Mouse (Mus musculus): ENCODE measurements at regions not wholly inside any gene's neighbourhood (a gene's known extent, or its start where the extent isn't known, plus 50 kb on each side); places are given as distances from the start of the nearest gene placed in this dataset.
"Not testable (repeated sequence)": the region's sequence is repeated elsewhere in the genome, so short reads cannot be mapped to it uniquely, and the experiment has no call there.

DNA sequence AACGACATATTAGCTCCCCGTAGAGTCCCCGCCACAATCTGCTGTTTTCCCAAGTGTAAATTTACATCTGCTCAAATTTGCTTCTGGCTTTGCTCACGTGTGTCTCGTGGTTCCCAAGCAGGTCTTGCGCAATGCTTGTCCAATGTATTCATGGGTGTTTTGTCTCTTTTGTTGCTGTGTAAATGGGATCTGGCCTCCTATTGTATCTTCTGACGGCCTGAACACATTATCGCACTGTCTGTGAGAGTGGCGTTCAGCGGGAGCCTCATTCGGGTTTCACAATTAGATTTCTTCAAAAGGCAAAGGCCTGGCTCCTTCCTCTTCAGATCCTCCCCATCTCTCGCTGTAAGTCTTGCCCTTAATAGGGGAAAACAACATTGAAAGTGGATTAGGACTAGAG is 274.5 kb downstream of the Fam19a5 start:
- H3K27ac ChIP-seq (ENCODE audit: low read length), result no peak overlapping the region
- no peaks in the 10 kb centered on the region for H3K36me3 ChIP-seq (ENCODE audit: control insufficient read depth, insufficient read depth, low read length)
- H3K4me1 ChIP-seq (ENCODE audit: control insufficient read depth, insufficient read depth, low read length), result no peaks in the 10 kb centered on the region
- H3K9ac ChIP-seq (replicated peaks; ENCODE audit: low read depth, low read length), result no peak overlapping the region
- ATAC-seq (ENCODE audit: insufficient number of reproducible peaks, insufficient read depth, low FRiP score, low read depth), result no peak
- 74% methylated on average over 12 of the region's 12 CpGs for WGBS
- no peak overlapping the region for H3K4me3 ChIP-seq (ENCODE audit: low read depth, low read length)
- H3K9me3 ChIP-seq (ENCODE audit: control insufficient read depth, low read depth, low read length), result no peaks in the 10 kb centered on the region
- H3K27me3 ChIP-seq (ENCODE audit: control insufficient read depth, insufficient read depth, low read length), result no peaks in the 10 kb centered on the region
- H3K4me2 ChIP-seq (replicated peaks; ENCODE audit: low read depth, low read length), result no peak overlapping the region

DNA sequence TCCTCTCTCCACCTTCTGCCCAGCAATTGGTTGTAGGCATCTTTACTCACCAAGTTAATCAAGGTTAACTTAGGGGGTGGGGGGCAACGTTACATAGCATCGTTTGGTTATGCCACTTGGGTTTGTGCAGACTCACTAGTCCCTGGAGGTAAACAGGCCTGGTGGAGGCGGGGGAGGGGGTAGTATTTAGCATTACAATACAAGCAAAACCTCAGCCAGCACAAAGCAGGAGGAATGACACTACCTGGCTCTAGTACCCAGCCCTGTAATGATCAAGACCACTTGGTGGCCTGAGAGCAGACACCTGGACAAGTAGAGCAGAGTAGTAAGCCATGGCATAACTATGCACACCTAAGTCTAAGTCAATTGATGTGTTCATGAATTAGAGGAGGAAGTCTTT is 298.0 kb downstream of the Fam19a5 start:
- ATAC-seq (ENCODE audit: insufficient number of reproducible peaks, insufficient read depth, low FRiP score, low read depth), result no peak
- no peaks in the 10 kb centered on the region for H3K27me3 ChIP-seq (ENCODE audit: control insufficient read depth, insufficient read depth, low read length)
- H3K9ac ChIP-seq (replicated peaks; ENCODE audit: low read depth, low read length), result no peak overlapping the region
- no peaks in the 10 kb centered on the region for H3K4me1 ChIP-seq (ENCODE audit: control insufficient read depth, insufficient read depth, low read length)
- no peak overlapping the region for H3K4me3 ChIP-seq (ENCODE audit: low read depth, low read length)
- WGBS, result 53% methylated on average over 3 of the region's 3 CpGs
- H3K9me3 ChIP-seq (ENCODE audit: control insufficient read depth, low read depth, low read length), result no peaks in the 10 kb centered on the region
- H3K27ac ChIP-seq (ENCODE audit: low read length), result no peak overlapping the region
- no peak overlapping the region for H3K4me2 ChIP-seq (replicated peaks; ENCODE audit: low read depth, low read length)
- H3K36me3 ChIP-seq (ENCODE audit: control insufficient read depth, insufficient read depth, low read length), result no peaks in the 10 kb centered on the region

DNA sequence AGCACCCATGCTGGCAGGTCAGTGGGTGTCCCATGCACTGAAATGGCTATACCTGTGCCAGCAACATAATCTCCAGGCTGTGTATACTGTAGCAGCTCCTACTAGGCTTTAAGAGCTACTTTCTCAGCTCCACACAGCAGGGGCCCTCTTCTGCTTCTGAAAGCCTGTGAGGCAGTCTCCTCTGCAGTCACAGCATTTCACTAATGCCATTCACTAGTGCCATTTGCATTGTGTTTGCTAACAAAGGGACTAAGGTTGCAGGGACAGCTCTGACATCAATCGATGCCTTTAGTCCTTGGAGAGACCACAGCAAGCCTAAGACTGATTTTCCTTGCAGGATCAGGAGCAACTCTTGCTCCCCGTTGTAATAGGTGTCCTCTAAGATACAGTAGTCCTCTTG is 315.0 kb downstream of the Fam19a5 start:
- no peak for ATAC-seq (ENCODE audit: insufficient number of reproducible peaks, insufficient read depth, low FRiP score, low read depth)
- WGBS, result 24% methylated on average over 2 of the region's 2 CpGs

DNA sequence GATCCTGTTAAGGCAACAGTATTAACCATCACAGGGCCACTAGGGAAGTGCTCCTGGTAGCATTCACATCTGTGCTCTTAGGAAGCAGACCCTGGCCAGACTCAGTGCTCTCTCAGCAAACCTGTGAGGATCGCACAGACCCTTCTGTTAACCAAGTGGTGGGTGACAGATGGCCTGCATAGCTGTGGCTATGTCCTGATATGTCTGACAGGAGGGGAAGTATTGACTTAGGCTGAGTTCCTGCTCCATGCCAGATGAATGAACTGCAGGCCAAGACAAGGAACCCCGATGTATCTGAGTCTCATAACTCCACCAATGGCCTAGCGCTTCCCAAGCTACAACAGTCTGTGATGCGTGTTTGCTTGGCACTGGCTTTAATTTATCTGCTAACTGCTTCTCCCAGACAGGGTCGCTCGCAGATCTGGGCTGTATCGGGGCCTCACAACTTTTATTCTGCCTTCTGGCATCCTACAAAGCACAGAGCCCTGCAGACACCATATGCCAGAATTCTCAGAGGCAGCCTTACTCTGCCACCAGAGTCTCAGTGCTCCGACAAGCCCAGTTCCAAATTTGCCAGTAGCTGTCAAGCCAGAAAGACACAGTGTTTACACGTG is 332.3 kb downstream of the Fam19a5 start:
- Histone ChIP-seq H3K27me3 (ENCODE audit: control insufficient read depth, insufficient read depth, low read length) (no peaks in the 10 kb centered on the region), H3K4me2 (replicated peaks; ENCODE audit: low read depth, low read length) (no peak overlapping the region), H3K9me3 (ENCODE audit: control insufficient read depth, low read depth, low read length) (no peaks in the 10 kb centered on the region), H3K4me1 (ENCODE audit: control insufficient read depth, insufficient read depth, low read length) (no peaks in the 10 kb centered on the region), H3K4me3 (ENCODE audit: low read depth, low read length) (no peak overlapping the region), H3K36me3 (ENCODE audit: control insufficient read depth, insufficient read depth, low read length) (no peaks in the 10 kb centered on the region), H3K27ac (ENCODE audit: low read length) (no peak overlapping the region), H3K9ac (replicated peaks; ENCODE audit: low read depth, low read length) (no peak overlapping the region)
- ATAC-seq (ENCODE audit: insufficient number of reproducible peaks, insufficient read depth, low FRiP score, low read depth), result no peak
- WGBS, result 75% methylated on average over 9 of the region's 9 CpGs

More for the DNA sequence above, 315.0 kb downstream of the Fam19a5 start:
- no peaks in the 10 kb centered on the region for H3K36me3 ChIP-seq (ENCODE audit: control insufficient read depth, insufficient read depth, low read length)
- no peak overlapping the region for H3K9ac ChIP-seq (replicated peaks; ENCODE audit: low read depth, low read length)
- H3K4me3 ChIP-seq (ENCODE audit: low read depth, low read length), result no peak overlapping the region
- H3K4me2 ChIP-seq (replicated peaks; ENCODE audit: low read depth, low read length), result no peak overlapping the region
- no peaks in the 10 kb centered on the region for H3K27me3 ChIP-seq (ENCODE audit: control insufficient read depth, insufficient read depth, low read length)
- H3K27ac ChIP-seq (ENCODE audit: low read length), result no peak overlapping the region
- no peaks in the 10 kb centered on the region for H3K9me3 ChIP-seq (ENCODE audit: control insufficient read depth, low read depth, low read length)
- no peaks in the 10 kb centered on the region for H3K4me1 ChIP-seq (ENCODE audit: control insufficient read depth, insufficient read depth, low read length)

DNA sequence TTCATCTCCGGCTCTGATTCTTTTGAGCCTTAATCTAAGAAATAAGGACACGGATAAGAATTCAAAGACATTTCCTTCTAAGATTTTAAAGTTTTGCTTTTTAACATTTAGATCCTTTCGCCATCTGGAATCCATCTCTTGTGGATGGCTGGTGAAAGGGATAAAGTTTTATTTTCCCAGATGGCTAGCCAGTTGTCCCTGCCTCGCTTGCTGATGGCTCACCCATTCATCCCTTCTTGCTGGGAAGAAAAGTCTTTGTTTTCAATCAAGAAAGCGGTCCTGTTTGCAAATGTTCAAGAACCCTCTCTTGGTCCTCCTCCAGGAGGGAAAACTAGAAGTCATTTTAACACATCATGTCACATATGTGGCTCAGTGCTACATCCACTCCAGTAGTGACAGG is 346.8 kb downstream of the Fam19a5 start:
- Histone ChIP-seq H3K4me1 (ENCODE audit: control insufficient read depth, insufficient read depth, low read length) (no peaks in the 10 kb centered on the region), H3K36me3 (ENCODE audit: control insufficient read depth, insufficient read depth, low read length) (no peaks in the 10 kb centered on the region), H3K9ac (replicated peaks; ENCODE audit: low read depth, low read length) (no peak overlapping the region), H3K9me3 (ENCODE audit: control insufficient read depth, low read depth, low read length) (no peaks in the 10 kb centered on the region), H3K27me3 (ENCODE audit: control insufficient read depth, insufficient read depth, low read length) (no peaks in the 10 kb centered on the region), H3K4me3 (ENCODE audit: low read depth, low read length) (no peak overlapping the region), H3K27ac (ENCODE audit: low read length) (no peak overlapping the region), H3K4me2 (replicated peaks; ENCODE audit: low read depth, low read length) (no peak overlapping the region)
- 87% methylated on average over 5 of the region's 5 CpGs for WGBS
- no peak for ATAC-seq (ENCODE audit: insufficient number of reproducible peaks, insufficient read depth, low FRiP score, low read depth)

DNA sequence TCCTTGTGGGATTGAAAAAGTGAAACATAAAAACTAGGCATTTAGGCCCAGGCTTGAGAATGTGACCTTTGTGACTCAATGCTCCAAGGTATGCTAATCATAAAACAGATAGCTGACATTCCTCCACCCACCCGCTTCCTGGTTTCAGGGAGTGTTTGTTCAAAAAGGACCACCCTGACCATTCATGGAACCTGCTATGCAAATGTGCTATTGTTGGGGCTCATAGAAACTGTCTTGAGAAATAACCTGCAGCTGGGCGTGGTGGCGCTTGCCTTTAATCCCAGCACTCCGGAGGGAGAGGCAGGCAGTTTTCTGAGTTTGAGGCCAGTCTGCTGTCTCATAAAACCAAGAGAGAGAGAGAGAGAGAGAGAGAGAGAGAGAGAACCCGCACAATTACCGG is 350.8 kb downstream of the Fam19a5 start:
- H3K4me1 ChIP-seq (ENCODE audit: control insufficient read depth, insufficient read depth, low read length); H3K27me3 ChIP-seq (ENCODE audit: control insufficient read depth, insufficient read depth, low read length); H3K4me2 ChIP-seq (replicated peaks; ENCODE audit: low read depth, low read length); H3K4me3 ChIP-seq (ENCODE audit: low read depth, low read length); H3K9ac ChIP-seq (replicated peaks; ENCODE audit: low read depth, low read length); ATAC-seq (ENCODE audit: insufficient number of reproducible peaks, insufficient read depth, low FRiP score, low read depth); H3K9me3 ChIP-seq (ENCODE audit: control insufficient read depth, low read depth, low read length); H3K36me3 ChIP-seq (ENCODE audit: control insufficient read depth, insufficient read depth, low read length); H3K27ac ChIP-seq (ENCODE audit: low read length): not testable (repeated sequence)
- 89% methylated on average over 6 of the region's 6 CpGs for WGBS

DNA sequence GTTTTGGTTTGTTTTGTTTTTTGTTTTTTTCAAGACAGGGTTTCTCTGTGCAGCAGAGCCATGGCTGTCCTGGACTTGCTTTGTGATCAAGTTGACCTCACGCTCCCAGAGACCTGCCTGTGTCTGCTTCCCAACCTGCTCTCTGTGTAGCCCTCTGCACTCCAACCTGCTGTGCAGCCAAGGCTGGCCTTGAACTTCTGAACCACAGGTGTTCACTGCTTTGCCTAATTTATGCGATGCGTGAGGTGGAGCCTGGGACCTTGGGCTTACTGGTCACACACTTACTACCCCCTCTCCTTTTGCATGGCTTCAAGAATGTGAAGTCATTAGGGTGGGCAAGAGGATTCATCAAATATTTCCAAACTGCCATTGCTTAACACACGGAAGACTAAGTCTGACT is 354.6 kb downstream of the Fam19a5 start:
- H3K9me3 ChIP-seq (ENCODE audit: control insufficient read depth, low read depth, low read length), result no peaks in the 10 kb centered on the region
- no peaks in the 10 kb centered on the region for H3K27me3 ChIP-seq (ENCODE audit: control insufficient read depth, insufficient read depth, low read length)
- no peak overlapping the region for H3K4me3 ChIP-seq (ENCODE audit: low read depth, low read length)
- no peak overlapping the region for H3K27ac ChIP-seq (ENCODE audit: low read length)
- H3K36me3 ChIP-seq (ENCODE audit: control insufficient read depth, insufficient read depth, low read length), result no peaks in the 10 kb centered on the region
- H3K9ac ChIP-seq (replicated peaks; ENCODE audit: low read depth, low read length), result no peak overlapping the region
- WGBS, result 77% methylated on average over 4 of the region's 4 CpGs
- H3K4me1 ChIP-seq (ENCODE audit: control insufficient read depth, insufficient read depth, low read length), result no peaks in the 10 kb centered on the region
- no peak overlapping the region for H3K4me2 ChIP-seq (replicated peaks; ENCODE audit: low read depth, low read length)
- ATAC-seq (ENCODE audit: insufficient number of reproducible peaks, insufficient read depth, low FRiP score, low read depth), result no peak

DNA sequence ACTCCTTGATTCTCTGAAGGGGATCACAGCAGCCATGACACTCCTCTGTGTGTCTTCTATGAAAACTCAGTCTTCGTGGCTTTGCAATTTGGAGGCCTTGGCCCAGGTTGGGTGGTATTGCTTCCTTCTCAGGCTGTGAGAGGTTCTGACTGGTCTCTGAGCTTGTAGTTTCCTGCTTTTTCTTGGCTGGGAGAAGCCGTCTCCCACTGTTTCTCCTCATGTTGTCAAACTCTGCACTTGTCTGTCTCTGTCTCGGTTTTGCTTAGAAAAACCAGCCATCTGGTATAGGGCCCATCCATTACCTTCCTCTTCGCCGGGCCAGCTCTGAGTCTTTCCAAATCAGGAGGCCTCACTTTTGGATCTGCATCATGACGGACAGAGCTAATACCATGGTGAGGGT is 360.3 kb downstream of the Fam19a5 start:
- Histone ChIP-seq H3K4me3 (ENCODE audit: low read depth, low read length) (no peak overlapping the region), H3K36me3 (ENCODE audit: control insufficient read depth, insufficient read depth, low read length) (no peaks in the 10 kb centered on the region), H3K27ac (ENCODE audit: low read length) (no peak overlapping the region), H3K27me3 (ENCODE audit: control insufficient read depth, insufficient read depth, low read length) (no peaks in the 10 kb centered on the region), H3K9me3 (ENCODE audit: control insufficient read depth, low read depth, low read length) (no peaks in the 10 kb centered on the region), H3K4me2 (replicated peaks; ENCODE audit: low read depth, low read length) (no peak overlapping the region), H3K9ac (replicated peaks; ENCODE audit: low read depth, low read length) (no peak overlapping the region), H3K4me1 (ENCODE audit: control insufficient read depth, insufficient read depth, low read length) (no peaks in the 10 kb centered on the region)
- ATAC-seq (ENCODE audit: insufficient number of reproducible peaks, insufficient read depth, low FRiP score, low read depth), result no peak
- WGBS, result 84% methylated on average over 6 of the region's 6 CpGs

DNA sequence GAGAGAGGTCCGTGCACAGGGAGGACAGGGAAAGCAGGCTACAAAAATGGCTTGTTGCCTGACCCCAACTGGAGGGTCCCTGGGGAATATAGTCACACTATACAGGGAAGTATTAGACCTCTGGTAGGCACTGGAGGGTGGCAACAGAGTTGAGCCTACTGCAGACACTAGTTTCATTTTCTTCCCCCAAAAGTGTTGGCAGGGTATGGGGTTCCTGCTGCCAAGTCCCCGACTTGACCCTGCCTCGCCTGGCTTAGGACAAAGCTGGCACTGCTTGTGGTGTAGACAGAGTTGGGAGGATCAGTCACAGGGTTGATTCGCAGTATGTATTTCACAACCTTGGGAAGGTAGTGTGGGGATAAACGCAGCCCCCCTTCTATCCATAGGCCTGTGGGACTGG is 362.2 kb downstream of the Fam19a5 start:
- no peak for ATAC-seq (ENCODE audit: insufficient number of reproducible peaks, insufficient read depth, low FRiP score, low read depth)
- Histone ChIP-seq H3K4me1 (ENCODE audit: control insufficient read depth, insufficient read depth, low read length) (no peaks in the 10 kb centered on the region), H3K27me3 (ENCODE audit: control insufficient read depth, insufficient read depth, low read length) (no peaks in the 10 kb centered on the region), H3K27ac (ENCODE audit: low read length) (no peak overlapping the region), H3K9me3 (ENCODE audit: control insufficient read depth, low read depth, low read length) (no peaks in the 10 kb centered on the region), H3K9ac (replicated peaks; ENCODE audit: low read depth, low read length) (no peak overlapping the region), H3K4me2 (replicated peaks; ENCODE audit: low read depth, low read length) (no peak overlapping the region), H3K4me3 (ENCODE audit: low read depth, low read length) (no peak overlapping the region), H3K36me3 (ENCODE audit: control insufficient read depth, insufficient read depth, low read length) (no peaks in the 10 kb centered on the region)
- WGBS, result 82% methylated on average over 5 of the region's 5 CpGs
